10 mouse cellular contexts compared by ENCODE assay signal in the genomic region with DNA sequence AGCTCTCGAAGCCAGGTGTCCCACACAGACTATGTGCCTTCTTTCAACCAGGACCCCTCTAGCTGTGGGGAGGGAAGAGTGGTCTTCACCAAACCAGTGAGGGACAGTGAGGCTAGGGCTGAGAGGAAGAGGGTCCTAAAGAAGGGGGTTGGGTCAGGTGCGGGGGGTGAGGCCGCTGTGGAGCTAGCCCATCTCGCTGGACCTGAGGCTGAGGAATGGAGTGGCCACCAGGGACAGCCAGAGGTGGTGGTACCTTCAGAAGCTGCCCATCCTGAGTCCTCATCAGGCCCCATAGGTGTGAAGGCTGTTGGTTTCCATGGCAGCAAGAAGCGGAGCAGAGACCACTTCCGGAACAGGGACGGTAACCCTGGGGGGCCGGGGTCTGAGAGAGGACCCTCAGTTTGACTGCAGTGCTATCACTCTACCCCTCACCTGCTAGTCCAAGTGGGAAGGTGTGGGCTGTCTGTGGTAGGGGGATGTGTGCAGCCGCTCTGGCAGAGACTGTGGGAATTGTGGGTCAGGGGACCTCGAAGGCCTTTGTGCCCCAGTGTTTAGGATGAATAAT. TPM values are rescaled to one million over a fixed set of nuclear protein-coding genes. Genes with fewer than 3 reads are reported as not detected.
DNase-seq lines count a peak whose midpoint lies in the region; ATAC-seq and TF ChIP-seq lines count a peak whose summit lies in the region.
"Had no signal": no experiment of that assay in that cellular context is flagged by ENCODE, and none has a peak within 500 bp of the region (broad histone marks: within the 10 kb centered on the region; RNA-seq: fewer than 3 reads in every experiment).

No protein-coding gene starts in this region.

- H3K27ac ChIP-seq in heart, embryonic 16.5 days (ENCODE audit: low read length), result no peak overlapping the region
- no peak overlapping the region for H3K27ac ChIP-seq in bone marrow, adult 2 months (ENCODE audit: control insufficient read depth, insufficient read depth, low read depth, low read length, poor library complexity)
- peak overlapping the region; percentile 94 for H3K27ac ChIP-seq in hindbrain, embryonic 10.5 days
- no peak overlapping the region for H3K27ac ChIP-seq in midbrain, embryonic 11.5 days (ENCODE audit: low read depth, low read length)

- no peak for DNase-seq in heart, adult 18-20 months
- DNase-seq in hindbrain, embryonic 10.5 days (ENCODE audit: low spot score), result no peak
- DNase-seq in midbrain, embryonic 11.5 days (ENCODE audit: low spot score, missing footprints), result peak; percentile 85
- DNase-seq in MN1 (ENCODE audit: low spot score), result no peak
- DNase-seq in urinary bladder, postnatal 25 days (ENCODE audit: low spot score), result no peak
- DNase-seq in kidney, adult 11 months, result no peak
- DNase-seq: gastrocnemius, postnatal 14 days had no signal

- ATAC-seq in heart, embryonic 16.5 days (replicated peaks; ENCODE audit: extremely low read depth, insufficient read depth, low FRiP score), result no peak
- no peak for ATAC-seq in midbrain, embryonic 11.5 days (ENCODE audit: low FRiP score)

- peaks cover 17% of the 10 kb centered on the region for H3K4me1 ChIP-seq in heart, embryonic 16.5 days (ENCODE audit: control insufficient read depth, insufficient read depth, low read length)
- H3K4me1 ChIP-seq in bone marrow, adult 2 months (ENCODE audit: control insufficient read depth, insufficient read depth, low read length), result peaks cover 7% of the 10 kb centered on the region; the same call in 1 of the 2 replicates
- H3K4me1 ChIP-seq in hindbrain, embryonic 10.5 days (replicated peaks), result peaks cover 32% of the 10 kb centered on the region
- peaks cover 20% of the 10 kb centered on the region for H3K4me1 ChIP-seq in midbrain, embryonic 11.5 days (ENCODE audit: control insufficient read depth, insufficient read depth, low read length)

- TF ChIP-seq POLR2A in bone marrow, adult 2 months (IDR thresholded peaks at IDR 0.05; ENCODE audit: borderline replicate concordance, control insufficient read depth, low read depth, low read length), result no peak

- no peaks in the 10 kb centered on the region for H3K27me3 ChIP-seq in heart, embryonic 16.5 days (ENCODE audit: control insufficient read depth, insufficient read depth, low read length)
- H3K27me3 ChIP-seq in hindbrain, embryonic 10.5 days (ENCODE audit: insufficient read depth, poor library complexity, severe bottlenecking), result no peaks in the 10 kb centered on the region
- no peaks in the 10 kb centered on the region for H3K27me3 ChIP-seq in midbrain, embryonic 11.5 days (ENCODE audit: control insufficient read depth, insufficient read depth, low read length)

- peak overlapping the region; percentile 88 for H3K9ac ChIP-seq in heart, embryonic 16.5 days (ENCODE audit: low read length)
- peak overlapping the region; percentile 94 for H3K9ac ChIP-seq in midbrain, embryonic 11.5 days (ENCODE audit: low read length)

- TF ChIP-seq CTCF in bone marrow, adult 2 months (IDR thresholded peaks at IDR 0.05; ENCODE audit: control insufficient read depth, insufficient read depth, low read length), result no peak

- peak overlapping the region; percentile 78 for H3K4me3 ChIP-seq in heart, embryonic 16.5 days (ENCODE audit: low read length)
- H3K4me3 ChIP-seq in bone marrow, adult 2 months (replicated peaks; ENCODE audit: control insufficient read depth, low read depth, low read length), result peak overlapping the region; percentile 86
- H3K4me3 ChIP-seq in hindbrain, embryonic 10.5 days, result peak overlapping the region; percentile 94
- peak overlapping the region; percentile 88 for H3K4me3 ChIP-seq in midbrain, embryonic 11.5 days (ENCODE audit: low read depth, low read length)

- H3K9me3 ChIP-seq in heart, embryonic 16.5 days (replicated peaks; ENCODE audit: control insufficient read depth, low read length), result no peaks in the 10 kb centered on the region
- no peaks in the 10 kb centered on the region for H3K9me3 ChIP-seq in hindbrain, embryonic 10.5 days
- no peaks in the 10 kb centered on the region for H3K9me3 ChIP-seq in midbrain, embryonic 11.5 days (ENCODE audit: control insufficient read depth, low read length)

- H3K36me3 ChIP-seq in heart, embryonic 16.5 days (ENCODE audit: control insufficient read depth, insufficient read depth), result peaks cover 27% of the 10 kb centered on the region
- H3K36me3 ChIP-seq in hindbrain, embryonic 10.5 days, result peaks cover 42% of the 10 kb centered on the region
- H3K36me3 ChIP-seq in midbrain, embryonic 11.5 days (ENCODE audit: control insufficient read depth, insufficient read depth, low read length), result peaks cover 11% of the 10 kb centered on the region; the same call in 1 of the 2 replicates

- 89% methylated on average over 10 of the region's 10 CpGs for WGBS in heart, embryonic 16.5 days
- 83% methylated on average over 10 of the region's 10 CpGs for WGBS in bone marrow, adult 2 months
- WGBS in hindbrain, embryonic 10.5 days, result 89% methylated on average over 10 of the region's 10 CpGs
- WGBS in midbrain, embryonic 11.5 days, result 91% methylated on average over 10 of the region's 10 CpGs

- H3K4me2 ChIP-seq in heart, embryonic 16.5 days (ENCODE audit: low read depth, low read length), result peak overlapping the region; percentile 89
- H3K4me2 ChIP-seq in midbrain, embryonic 11.5 days, result peak overlapping the region; percentile 97

RNA-seq across cellular contexts. Expression of a gene that starts 1.5 kb away (rescaled TPM):
- polyA plus RNA-seq in heart, embryonic 16.5 days (2015; fragmentation: Nextera tagmentation; extraction: Ambion mirVana), result 59.2 and 61.5 TPM in 2 replicates
- 10 to 100 TPM; 13.1 to 14.9 TPM for total RNA-seq in heart, adult 18-20 months (2021)
- polyA plus RNA-seq in bone marrow, adult 2 months (2011; ENCODE audit: insufficient read depth, insufficient read length, low replicate concordance, missing spikeins), result 35.9 and 48.2 TPM in 2 replicates
- polyA plus RNA-seq in hindbrain, embryonic 10.5 days (2016; fragmentation: Nextera tagmentation; extraction: Ambion mirVana), result 130 and 134 TPM in 2 replicates
- polyA plus RNA-seq in midbrain, embryonic 11.5 days (2014; fragmentation: Nextera tagmentation; extraction: Ambion mirVana), result 61.1 and 63.8 TPM in 2 replicates

RNA-seq across cellular contexts. Expression of a gene that starts 18.0 kb away (rescaled TPM):
- 878 and 900 TPM in 2 replicates for polyA plus RNA-seq in heart, embryonic 16.5 days (2015; fragmentation: Nextera tagmentation; extraction: Ambion mirVana)
- 100 to 1,000 TPM; 410 to 413 TPM for total RNA-seq in heart, adult 18-20 months (2021)
- polyA plus RNA-seq in bone marrow, adult 2 months (2011; ENCODE audit: insufficient read depth, insufficient read length, low replicate concordance, missing spikeins), result 51.9 and 92.5 TPM in 2 replicates
- polyA plus RNA-seq in hindbrain, embryonic 10.5 days (2016; fragmentation: Nextera tagmentation; extraction: Ambion mirVana), result 238 and 265 TPM in 2 replicates
- 256 and 276 TPM in 2 replicates for polyA plus RNA-seq in midbrain, embryonic 11.5 days (2014; fragmentation: Nextera tagmentation; extraction: Ambion mirVana)

RNA-seq across cellular contexts. Expression of a gene that starts 23.9 kb away (rescaled TPM):
- polyA plus RNA-seq in heart, embryonic 16.5 days (2015; fragmentation: Nextera tagmentation; extraction: Ambion mirVana), result 3.1 and 3.7 TPM in 2 replicates
- total RNA-seq in heart, adult 18-20 months (2021), result under 1 TPM in 1 of 2 experiments, not detected in 1; 0.10 TPM
- not detected in 2 replicates for polyA plus RNA-seq in bone marrow, adult 2 months (2011; ENCODE audit: insufficient read depth, insufficient read length, low replicate concordance, missing spikeins)
- polyA plus RNA-seq in hindbrain, embryonic 10.5 days (2016; fragmentation: Nextera tagmentation; extraction: Ambion mirVana), result 0.55 and 0.71 TPM in 2 replicates
- polyA plus RNA-seq in midbrain, embryonic 11.5 days (2014; fragmentation: Nextera tagmentation; extraction: Ambion mirVana), result 0.57 and 0.70 TPM in 2 replicates
- total RNA-seq: neutrophil, adult 5-6 weeks had no signal

RNA-seq across cellular contexts. Expression of a gene that starts 35.6 kb away (rescaled TPM):
- polyA plus RNA-seq in heart, embryonic 16.5 days (2015; fragmentation: Nextera tagmentation; extraction: Ambion mirVana), result 34.6 and 34.9 TPM in 2 replicates
- 10 to 100 TPM; 33.8 to 36.4 TPM for total RNA-seq in heart, adult 18-20 months (2021)
- polyA plus RNA-seq in bone marrow, adult 2 months (2011; ENCODE audit: insufficient read depth, insufficient read length, low replicate concordance, missing spikeins), result 1.3 TPM in 1 of 2 replicates, not detected in the other
- 0.98 and 2.3 TPM in 2 replicates for polyA plus RNA-seq in hindbrain, embryonic 10.5 days (2016; fragmentation: Nextera tagmentation; extraction: Ambion mirVana)
- polyA plus RNA-seq in midbrain, embryonic 11.5 days (2014; fragmentation: Nextera tagmentation; extraction: Ambion mirVana), result 1.1 and 1.6 TPM in 2 replicates
- total RNA-seq: neutrophil, adult 5-6 weeks had no signal
